Comparison of ENCODE assay signal across 22 mouse cellular contexts in the genomic region with DNA sequence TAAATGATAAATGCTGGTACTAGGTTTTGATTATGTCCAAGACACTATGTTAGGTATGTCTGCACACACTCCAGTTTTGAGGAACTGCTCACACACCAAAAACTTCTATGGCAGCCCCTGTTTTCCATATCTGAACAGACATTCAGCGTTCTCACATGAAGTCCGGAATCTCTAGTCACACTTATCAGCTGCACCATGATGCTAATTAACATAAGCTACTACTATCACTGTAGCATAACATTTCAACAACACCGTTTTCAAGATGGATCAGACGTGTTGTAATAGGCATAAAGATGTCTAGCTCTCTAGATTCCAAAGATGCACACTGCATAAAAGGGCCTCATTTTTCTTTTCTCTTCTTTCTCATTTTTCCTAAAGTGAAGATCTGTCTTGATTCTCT.
"Had no signal": no experiment of that assay in that cellular context is flagged by ENCODE, and none has a peak within 500 bp of the region (broad histone marks: within the 10 kb centered on the region; RNA-seq: fewer than 3 reads in every experiment).

No protein-coding gene starts in this region.

- DNase-seq: heart, postnatal 10 days; heart, postnatal 14 days; heart, postnatal 36 days; heart, postnatal 4 days; kidney, adult 11 months; kidney, adult 18-20 months; kidney, adult 2 months; kidney, adult 8-10 months; kidney, adult 9 months; kidney, postnatal 10 days; kidney, postnatal 14 days; kidney, postnatal 25 days; kidney, postnatal 36 days; kidney, postnatal 4 days; layer of hippocampus, adult 9-11 months; layer of hippocampus, postnatal 36 days had no signal

- ATAC-seq: hindbrain, embryonic 16.5 days; hindbrain, postnatal 0 days; inflammation-experienced regulatory T-cells, adult 6 months; intestine, embryonic 15.5 days; intestine, embryonic 16.5 days; intestine, postnatal 0 days had no signal
